Mouse (Mus musculus): Measurements from ENCODE around the gene Sorl1. TPM values are rescaled to one million over a fixed set of nuclear protein-coding genes. Genes with fewer than 3 reads are reported as not detected.

Gene Sorl1
- total and polyA plus RNA-seq, 2 experiments from 2014 or later, result 5.6 to 17.9 TPM

- Histone ChIP-seq H3K4me2 (ENCODE audit: low read depth) (no peak overlapping the region), H3K4me3 (ENCODE audit: low read depth, low read length) (no peak overlapping the region), H3K9me3 (ENCODE audit: low read length) (no peaks in the 10 kb centered on the region), H3K4me1 (ENCODE audit: insufficient read depth) (peaks cover 4% of the 10 kb centered on the region), H3K36me3 (ENCODE audit: insufficient read depth) (no peaks in the 10 kb centered on the region), H3K9ac (no peak overlapping the region), H3K27me3 (ENCODE audit: insufficient read depth, low read length) (no peaks in the 10 kb centered on the region), H3K27ac (ENCODE audit: low read depth, low read length) (no peak overlapping the region)
- DNase-seq (no peak), ATAC-seq (no peak)
- no peak for TF ChIP-seq CTCF (IDR thresholded peaks at IDR 0.05; ENCODE audit: low read depth)
- WGBS, result 76% methylated on average over 5 of the region's 5 CpGs
Observed at GRCm38 (mm10) chr9:41929986-41930385, 194.1 kb downstream of the Sorl1 start.

DNA sequence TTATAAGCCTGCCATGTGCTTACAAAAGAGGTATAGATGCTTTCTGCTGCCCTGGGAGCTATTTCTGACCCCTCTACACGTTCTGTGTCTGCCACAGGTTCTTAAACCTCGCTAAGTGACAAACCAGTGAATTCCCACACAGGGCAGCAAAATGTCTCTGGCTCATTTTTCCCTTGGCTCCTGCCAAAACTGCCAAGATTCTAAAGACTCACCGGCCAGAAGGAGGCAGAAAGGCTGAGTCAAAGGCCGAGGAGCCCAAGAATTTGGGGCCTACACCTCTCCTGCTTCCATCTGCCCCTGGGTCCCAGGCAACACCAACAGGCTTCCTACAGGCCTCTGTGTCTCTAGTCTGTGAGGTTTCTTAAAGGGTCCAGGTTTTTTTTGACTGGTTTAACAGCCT, 198.4 kb downstream of the Sorl1 start:
- H3K9me3 ChIP-seq (ENCODE audit: low read length), result no peaks in the 10 kb centered on the region
- H3K4me3 ChIP-seq (ENCODE audit: low read depth, low read length), result no peak overlapping the region
- no peak for TF ChIP-seq CTCF (IDR thresholded peaks at IDR 0.05; ENCODE audit: low read depth)
- H3K27me3 ChIP-seq (ENCODE audit: insufficient read depth, low read length), result no peaks in the 10 kb centered on the region
- H3K4me1 ChIP-seq (ENCODE audit: insufficient read depth), result no peaks in the 10 kb centered on the region
- no peaks in the 10 kb centered on the region for H3K36me3 ChIP-seq (ENCODE audit: insufficient read depth)
- no peak overlapping the region for H3K9ac ChIP-seq
- H3K4me2 ChIP-seq (ENCODE audit: low read depth), result no peak overlapping the region
- H3K27ac ChIP-seq (ENCODE audit: low read depth, low read length), result no peak overlapping the region
- no peak for DNase-seq
- 24% methylated on average over 4 of the region's 4 CpGs for WGBS
- ATAC-seq, result no peak

- Histone ChIP-seq H3K4me1 (ENCODE audit: insufficient read depth) (no peaks in the 10 kb centered on the region), H3K36me3 (ENCODE audit: insufficient read depth) (no peaks in the 10 kb centered on the region), H3K27me3 (ENCODE audit: insufficient read depth, low read length) (no peaks in the 10 kb centered on the region), H3K4me3 (ENCODE audit: low read depth, low read length) (no peak overlapping the region), H3K27ac (ENCODE audit: low read depth, low read length) (no peak overlapping the region), H3K9ac (no peak overlapping the region), H3K4me2 (ENCODE audit: low read depth) (no peak overlapping the region), H3K9me3 (ENCODE audit: low read length) (no peaks in the 10 kb centered on the region)
- WGBS, result 45% methylated on average over 2 of the region's 2 CpGs
- DNase-seq (no peak), ATAC-seq (no peak)
- no peak for TF ChIP-seq CTCF (IDR thresholded peaks at IDR 0.05; ENCODE audit: low read depth)
Observed at GRCm38 (mm10) chr9:41924140-41924539, 200.0 kb downstream of the Sorl1 start.

- DNase-seq, result no peak
- Histone ChIP-seq H3K36me3 (ENCODE audit: insufficient read depth) (no peaks in the 10 kb centered on the region), H3K4me3 (ENCODE audit: low read depth, low read length) (no peak overlapping the region), H3K27me3 (ENCODE audit: insufficient read depth, low read length) (no peaks in the 10 kb centered on the region), H3K9ac (no peak overlapping the region), H3K4me1 (ENCODE audit: insufficient read depth) (no peaks in the 10 kb centered on the region), H3K9me3 (ENCODE audit: low read length) (no peaks in the 10 kb centered on the region), H3K27ac (ENCODE audit: low read depth, low read length) (no peak overlapping the region), H3K4me2 (ENCODE audit: low read depth) (no peak overlapping the region)
- TF ChIP-seq CTCF (IDR thresholded peaks at IDR 0.05; ENCODE audit: low read depth), result no peak
- no peak for ATAC-seq
- 87% methylated on average over 6 of the region's 6 CpGs for WGBS
Observed at GRCm38 (mm10) chr9:41922416-41922815, 201.7 kb downstream of the Sorl1 start.

DNA sequence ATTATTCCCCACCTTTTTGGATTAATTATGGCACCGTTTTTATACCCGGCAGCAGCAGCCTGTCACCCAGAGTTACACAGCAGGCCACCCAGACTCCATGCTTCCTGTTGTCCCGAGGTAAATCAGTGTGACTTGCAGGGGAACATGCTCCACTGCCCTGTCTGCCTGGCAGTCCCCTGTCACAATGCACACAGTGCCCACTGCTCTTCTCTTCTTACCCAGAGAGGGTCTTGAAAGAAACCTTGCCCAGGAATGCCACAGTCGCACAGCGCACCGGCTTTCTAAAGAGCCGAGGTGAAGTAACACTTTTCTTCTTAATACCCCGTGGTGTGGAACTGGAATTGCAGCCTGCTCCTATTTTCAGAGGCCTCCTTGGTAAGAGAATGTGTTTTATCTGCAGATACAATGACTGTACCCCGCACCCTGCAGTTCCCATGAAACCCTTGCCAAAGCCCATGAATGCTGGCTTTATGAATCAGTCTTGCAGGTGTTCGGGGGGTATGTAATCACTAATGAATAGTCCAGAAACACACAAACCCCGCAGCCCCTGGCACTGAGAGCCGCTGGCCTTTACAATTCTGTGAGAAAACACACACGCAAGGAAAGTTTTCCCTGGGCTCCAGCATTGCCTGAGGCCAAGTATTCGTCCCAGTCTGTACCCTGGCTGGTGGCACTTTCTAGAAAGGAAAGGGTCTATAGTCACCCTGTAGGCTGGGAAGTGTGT, 205.3 kb downstream of the Sorl1 start:
- Histone ChIP-seq H3K27me3 (ENCODE audit: insufficient read depth, low read length) (no peaks in the 10 kb centered on the region), H3K9me3 (ENCODE audit: low read length) (no peaks in the 10 kb centered on the region), H3K4me3 (ENCODE audit: low read depth, low read length) (no peak overlapping the region), H3K4me1 (ENCODE audit: insufficient read depth) (no peaks in the 10 kb centered on the region; the same call in 1 of the 2 replicates), H3K36me3 (ENCODE audit: insufficient read depth) (no peaks in the 10 kb centered on the region), H3K27ac (ENCODE audit: low read depth, low read length) (peak overlapping the region; percentile 69), H3K9ac (no peak overlapping the region), H3K4me2 (ENCODE audit: low read depth) (no peak overlapping the region)
- 11% methylated on average over 14 of the region's 14 CpGs for WGBS
- DNase-seq (peak; percentile 69), ATAC-seq (peak; percentile 87)
- TF ChIP-seq CTCF (IDR thresholded peaks at IDR 0.05; ENCODE audit: low read depth), result no peak

GRCm38 (mm10) chr9:41918155-41918554, 205.9 kb downstream of the Sorl1 start:
- ATAC-seq, result no peak
- Histone ChIP-seq H3K36me3 (ENCODE audit: insufficient read depth) (no peaks in the 10 kb centered on the region), H3K9ac (no peak overlapping the region), H3K4me3 (ENCODE audit: low read depth, low read length) (no peak overlapping the region), H3K27me3 (ENCODE audit: insufficient read depth, low read length) (no peaks in the 10 kb centered on the region), H3K9me3 (ENCODE audit: low read length) (no peaks in the 10 kb centered on the region), H3K4me2 (ENCODE audit: low read depth) (no peak overlapping the region; the same call in 1 of the 2 replicates), H3K27ac (ENCODE audit: low read depth, low read length) (peak overlapping the region; percentile 69; the same call in 1 of the 2 replicates), H3K4me1 (ENCODE audit: insufficient read depth) (no peaks in the 10 kb centered on the region; the same call in 1 of the 2 replicates)
- WGBS, result 15% methylated on average over 4 of the region's 4 CpGs
- TF ChIP-seq CTCF (IDR thresholded peaks at IDR 0.05; ENCODE audit: low read depth), result no peak
- DNase-seq, result no peak

DNA sequence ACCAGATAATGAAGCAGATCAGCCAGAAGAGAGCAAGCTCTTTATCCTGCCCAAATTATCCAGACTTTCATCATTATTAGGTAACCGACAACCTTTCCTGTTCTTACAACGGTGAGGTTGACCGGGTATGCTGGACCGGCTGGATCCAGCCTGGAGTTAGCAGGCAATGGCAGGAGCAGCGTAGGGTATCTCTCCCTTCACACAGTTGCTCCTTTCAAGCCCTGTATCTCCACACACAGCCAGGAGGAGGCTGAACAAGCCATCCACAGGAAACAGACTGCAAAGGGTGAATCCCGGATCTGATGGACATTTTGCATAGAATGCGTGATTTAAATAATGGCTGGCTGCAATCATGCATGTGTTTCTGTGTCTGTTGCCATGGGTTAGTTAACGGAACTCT, 208.5 kb downstream of the Sorl1 start:
- Histone ChIP-seq H3K4me1 (ENCODE audit: insufficient read depth) (no peaks in the 10 kb centered on the region; the same call in 1 of the 2 replicates), H3K9ac (no peak overlapping the region), H3K4me3 (ENCODE audit: low read depth, low read length) (no peak overlapping the region), H3K27ac (ENCODE audit: low read depth, low read length) (0 out of 2 replicates have a peak overlapping the region, but pooled peaks have one; percentile 21), H3K36me3 (ENCODE audit: insufficient read depth) (no peaks in the 10 kb centered on the region), H3K9me3 (ENCODE audit: low read length) (no peaks in the 10 kb centered on the region), H3K27me3 (ENCODE audit: insufficient read depth, low read length) (no peaks in the 10 kb centered on the region), H3K4me2 (ENCODE audit: low read depth) (no peak overlapping the region)
- DNase-seq (no peak), ATAC-seq (no peak)
- TF ChIP-seq CTCF (IDR thresholded peaks at IDR 0.05; ENCODE audit: low read depth), result no peak
- WGBS, result 37% methylated on average over 8 of the region's 8 CpGs

Other genes starting within 250 kb of the Sorl1 start
- gene Sc5d, start 140.0 kb upstream of the Sorl1 start, total RNA-seq (2014; rRNA removed), result 37.2 and 48.6 TPM in 2 replicates
- 52.9 and 75.6 TPM in 2 replicates for gene Sc5d, start 140.0 kb upstream of the Sorl1 start, polyA plus RNA-seq (2015; fragmentation: Nextera tagmentation; extraction: Ambion mirVana)